Mouse (Mus musculus) midbrain, embryonic 16.5 days (tissue): ENCODE results near the gene Msx3. TPM values are rescaled to one million over a fixed set of nuclear protein-coding genes. Genes with fewer than 3 reads are reported as not detected.

ENCODE experiments used
- ATAC-seq: fragments of 200-750 bp; cut with Nextera tagmentation; 2 replicates; pipeline ENCODE4 v1.8.0; 2017; ENCODE audit warnings: moderate TSS enrichment
- H3K27ac ChIP-seq: fragments of 300-500 bp; sonication (generic); 2 replicates; pipeline ENCODE4 v1.5.1; 2014; ENCODE audit warnings: mild to moderate bottlenecking, low read length, mixed read lengths
- H3K27me3 ChIP-seq: fragments of 300-500 bp; sonication (generic); 2 replicates; pipeline ENCODE4 v1.6.1; 2014; ENCODE audit warnings: low read depth, low read length, mixed read lengths; ENCODE audit not compliant: control insufficient read depth, insufficient read depth
- H3K36me3 ChIP-seq: fragments of 300-500 bp; sonication (generic); 2 replicates; pipeline ENCODE4 v1.6.1; 2014; ENCODE audit warnings: mild to moderate bottlenecking, low read length, moderate library complexity, mixed read lengths; ENCODE audit not compliant: control insufficient read depth, insufficient read depth
- H3K4me1 ChIP-seq: fragments of 300-500 bp; sonication (generic); 2 replicates; pipeline ENCODE4 v1.6.1; 2014; ENCODE audit warnings: mild to moderate bottlenecking, low read length, mixed read lengths; ENCODE audit not compliant: control insufficient read depth, insufficient read depth
- H3K4me2 ChIP-seq: fragments of 300-500 bp; sonication (generic); 2 replicates; pipeline ENCODE4 v1.6.1; 2014; ENCODE audit warnings: mild to moderate bottlenecking, low read length, mixed read lengths
- H3K4me3 ChIP-seq: fragments of 300-500 bp; sonication (generic); 2 replicates; pipeline ENCODE4 v1.5.1; 2014; ENCODE audit warnings: low read depth, mild to moderate bottlenecking, low read length, moderate library complexity, mixed read lengths
- H3K9ac ChIP-seq: fragments of 300-500 bp; sonication (generic); 2 replicates; pipeline ENCODE4 v1.6.1; 2014; ENCODE audit warnings: low read depth, low read length, mixed read lengths
- H3K9me3 ChIP-seq: fragments of 300-500 bp; sonication (generic); replicated peaks from 2 replicates; pipeline ENCODE4 v1.6.1; 2014; ENCODE audit warnings: mild to moderate bottlenecking, low read length, mixed read lengths; ENCODE audit not compliant: control insufficient read depth, poor library complexity, severe bottlenecking
- WGBS: fragments of 180-500 bp; shearing (Covaris S2); extraction: QIAGEN DNeasy Blood & Tissue Kit; methylation state at CpG from one replicate; pipeline ENCODE4 v1.1.7; 2014; 5-methylcytosine and 5-hydroxymethylcytosine counted together
- polyA plus RNA-seq: library from polyadenylated mRNA; unstranded; fragments of >200 nt; fragmentation: Nextera tagmentation; extraction: Ambion mirVana; gene quantifications from 2 replicates; pipeline ENCODE4 v1.2.1, GENCODE M21; 2015

Msx3 gene
- polyA plus RNA-seq, 1 experiment from 2014 or later: 0.45 TPM

- Histone ChIP-seq H3K4me1 (peaks cover 14% of the 10 kb centered on the region), H3K36me3 (no peaks in the 10 kb centered on the region), H3K4me2 (peak overlapping the region; percentile 54), H3K4me3 (peak overlapping the region; percentile 72), H3K27me3 (no peaks in the 10 kb centered on the region), H3K27ac (peak overlapping the region; percentile 96), H3K9me3 (no peaks in the 10 kb centered on the region), H3K9ac (peak overlapping the region; percentile 87)
- ATAC-seq: peak; percentile 37
- WGBS: 6% methylated on average over 20 of the region's 20 CpGs
Observed at GRCm38 (mm10) chr7:140081408-140082241, 32.7 kb upstream of the Msx3 start.

- Histone ChIP-seq H3K27me3 (no peaks in the 10 kb centered on the region), H3K4me2 (peak overlapping the region; percentile 54), H3K4me3 (peak overlapping the region; percentile 72), H3K27ac (peak overlapping the region; percentile 96), H3K36me3 (no peaks in the 10 kb centered on the region), H3K9ac (peak overlapping the region; percentile 87), H3K4me1 (peaks cover 14% of the 10 kb centered on the region), H3K9me3 (no peaks in the 10 kb centered on the region)
- 2% methylated on average over 24 of the region's 24 CpGs for WGBS
- peak; percentile 81 for ATAC-seq
Observed at GRCm38 (mm10) chr7:140080503-140081156, 31.7 kb upstream of the Msx3 start.

GRCm38 (mm10) chr7:140078711-140079110 lies 29.8 kb upstream of the Msx3 start:
- 5% methylated on average over 5 of the region's 5 CpGs for WGBS
- Histone ChIP-seq H3K27ac (no peak overlapping the region), H3K4me1 (peaks cover 14% of the 10 kb centered on the region), H3K27me3 (no peaks in the 10 kb centered on the region), H3K4me2 (peak overlapping the region; percentile 54; the same call in 1 of the 2 replicates), H3K9ac (no peak overlapping the region), H3K4me3 (no peak overlapping the region), H3K9me3 (no peaks in the 10 kb centered on the region), H3K36me3 (no peaks in the 10 kb centered on the region; the same call in 1 of the 2 replicates)
- ATAC-seq: no peak

- H3K4me1 ChIP-seq: peaks cover 10% of the 10 kb centered on the region
- H3K36me3 ChIP-seq: peaks cover 7% of the 10 kb centered on the region
- no peak overlapping the region for H3K9ac ChIP-seq
- H3K27ac ChIP-seq: no peak overlapping the region
- no peak overlapping the region for H3K4me3 ChIP-seq
- ATAC-seq: no peak
- H3K9me3 ChIP-seq: no peaks in the 10 kb centered on the region
- H3K27me3 ChIP-seq: peaks cover 8% of the 10 kb centered on the region
- H3K4me2 ChIP-seq: no peak overlapping the region
- 79% methylated on average over 6 of the region's 6 CpGs for WGBS
Observed at GRCm38 (mm10) chr7:140077698-140078097, 28.8 kb upstream of the Msx3 start.

GRCm38 (mm10) chr7:140070042-140070711 lies 21.3 kb upstream of the Msx3 start:
- Histone ChIP-seq H3K36me3 (peaks cover 36% of the 10 kb centered on the region), H3K9me3 (no peaks in the 10 kb centered on the region), H3K27ac (no peak overlapping the region), H3K4me3 (no peak overlapping the region), H3K27me3 (peaks cover 55% of the 10 kb centered on the region), H3K9ac (no peak overlapping the region), H3K4me2 (peak overlapping the region; percentile 31), H3K4me1 (no peaks in the 10 kb centered on the region)
- ATAC-seq: no peak
- 30% methylated on average over 39 of the region's 39 CpGs for WGBS

- ATAC-seq: no peak
- no peaks in the 10 kb centered on the region for H3K9me3 ChIP-seq
- peaks cover 63% of the 10 kb centered on the region for H3K27me3 ChIP-seq
- H3K27ac ChIP-seq: no peak overlapping the region
- H3K4me3 ChIP-seq: no peak overlapping the region
- H3K4me1 ChIP-seq: no peaks in the 10 kb centered on the region
- no peak overlapping the region for H3K9ac ChIP-seq
- 73% methylated on average over 6 of the region's 6 CpGs for WGBS
- no peak overlapping the region for H3K4me2 ChIP-seq
- peaks cover 26% of the 10 kb centered on the region for H3K36me3 ChIP-seq
Observed at GRCm38 (mm10) chr7:140067397-140067796, 18.5 kb upstream of the Msx3 start.

GRCm38 (mm10) chr7:140063092-140063491 lies 14.2 kb upstream of the Msx3 start:
- H3K27me3 ChIP-seq: peaks cover 29% of the 10 kb centered on the region
- 21% methylated on average over 7 of the region's 7 CpGs for WGBS
- H3K27ac ChIP-seq: no peak overlapping the region
- no peak overlapping the region for H3K4me3 ChIP-seq
- H3K36me3 ChIP-seq: no peaks in the 10 kb centered on the region
- ATAC-seq: no peak
- no peak overlapping the region for H3K9ac ChIP-seq
- H3K9me3 ChIP-seq: no peaks in the 10 kb centered on the region
- H3K4me2 ChIP-seq: no peak overlapping the region
- peaks cover 27% of the 10 kb centered on the region for H3K4me1 ChIP-seq

- H3K9me3 ChIP-seq: no peaks in the 10 kb centered on the region
- ATAC-seq: no peak; the same call in 1 of the 2 replicates
- peaks cover 31% of the 10 kb centered on the region for H3K4me1 ChIP-seq
- no peak overlapping the region for H3K4me2 ChIP-seq
- H3K9ac ChIP-seq: no peak overlapping the region
- H3K27me3 ChIP-seq: peaks cover 29% of the 10 kb centered on the region
- WGBS: 13% methylated on average over 11 of the region's 11 CpGs
- H3K4me3 ChIP-seq: no peak overlapping the region
- no peak overlapping the region for H3K27ac ChIP-seq
- no peaks in the 10 kb centered on the region for H3K36me3 ChIP-seq
Observed at GRCm38 (mm10) chr7:140062307-140062706, 13.4 kb upstream of the Msx3 start.

- H3K4me1 ChIP-seq: peaks cover 32% of the 10 kb centered on the region
- H3K9me3 ChIP-seq: no peaks in the 10 kb centered on the region
- H3K9ac ChIP-seq: peak overlapping the region; percentile 67; the same call in 1 of the 2 replicates
- H3K27me3 ChIP-seq: peaks cover 28% of the 10 kb centered on the region
- peak overlapping the region; percentile 38 for H3K4me3 ChIP-seq
- ATAC-seq: no peak
- no peaks in the 10 kb centered on the region for H3K36me3 ChIP-seq
- H3K27ac ChIP-seq: no peak overlapping the region
- H3K4me2 ChIP-seq: peak overlapping the region; percentile 85
- 1% methylated on average over 6 of the region's 6 CpGs for WGBS
Observed at GRCm38 (mm10) chr7:140061832-140062130, 12.9 kb upstream of the Msx3 start.
